Mouse (Mus musculus): ENCODE measurements around the gene Gpr3.

Gpr3 gene

DNA sequence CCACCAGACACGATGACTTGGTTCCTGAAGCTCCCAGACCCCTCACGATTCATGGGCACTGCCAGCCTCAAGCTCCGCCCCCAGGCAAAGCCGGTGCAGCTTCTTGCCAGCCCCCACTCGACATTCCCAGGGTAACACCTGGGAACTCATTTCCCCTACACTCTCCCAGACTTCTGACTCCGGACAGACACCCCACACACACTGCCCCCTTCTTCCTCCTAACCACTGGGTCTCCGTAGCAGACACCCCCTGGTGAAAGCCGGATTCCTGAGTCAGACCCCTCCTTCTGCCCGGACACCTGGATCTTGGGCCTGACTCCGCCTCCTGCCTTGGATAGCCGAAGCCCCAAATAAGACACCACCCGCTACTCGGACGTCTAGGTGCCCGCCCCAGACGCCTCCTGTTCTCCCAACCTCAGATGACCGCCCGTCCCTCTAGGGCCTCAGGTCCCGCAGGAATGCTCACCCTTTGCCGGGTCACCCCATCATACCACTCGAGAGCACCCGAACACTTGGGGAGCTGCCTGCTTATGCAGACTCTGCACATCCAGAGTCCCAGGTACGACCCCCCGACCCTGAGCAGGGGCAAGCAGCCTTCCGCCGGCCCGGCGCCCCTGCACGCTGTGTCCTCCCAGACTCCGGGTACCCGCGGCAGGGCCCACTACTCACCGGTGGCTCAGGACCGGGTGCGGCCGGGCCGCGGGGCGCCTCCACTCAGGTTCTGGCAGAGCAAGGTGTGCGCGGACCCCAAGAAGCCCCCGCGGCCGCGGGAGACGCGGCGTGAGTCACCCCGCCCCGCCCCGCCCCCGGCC is at the start of gene Gpr3, which contains the start of gene Cd164l2:
Gene Gpr3, minus strand, starts transcription at position 786 of the 811 bp plus-strand sequence.
Gene Cd164l2, plus strand, starts transcription at position 381 of the 811 bp plus-strand sequence.
- no peak for DNase-seq (ENCODE audit: low read depth, low spot score)

DNA sequence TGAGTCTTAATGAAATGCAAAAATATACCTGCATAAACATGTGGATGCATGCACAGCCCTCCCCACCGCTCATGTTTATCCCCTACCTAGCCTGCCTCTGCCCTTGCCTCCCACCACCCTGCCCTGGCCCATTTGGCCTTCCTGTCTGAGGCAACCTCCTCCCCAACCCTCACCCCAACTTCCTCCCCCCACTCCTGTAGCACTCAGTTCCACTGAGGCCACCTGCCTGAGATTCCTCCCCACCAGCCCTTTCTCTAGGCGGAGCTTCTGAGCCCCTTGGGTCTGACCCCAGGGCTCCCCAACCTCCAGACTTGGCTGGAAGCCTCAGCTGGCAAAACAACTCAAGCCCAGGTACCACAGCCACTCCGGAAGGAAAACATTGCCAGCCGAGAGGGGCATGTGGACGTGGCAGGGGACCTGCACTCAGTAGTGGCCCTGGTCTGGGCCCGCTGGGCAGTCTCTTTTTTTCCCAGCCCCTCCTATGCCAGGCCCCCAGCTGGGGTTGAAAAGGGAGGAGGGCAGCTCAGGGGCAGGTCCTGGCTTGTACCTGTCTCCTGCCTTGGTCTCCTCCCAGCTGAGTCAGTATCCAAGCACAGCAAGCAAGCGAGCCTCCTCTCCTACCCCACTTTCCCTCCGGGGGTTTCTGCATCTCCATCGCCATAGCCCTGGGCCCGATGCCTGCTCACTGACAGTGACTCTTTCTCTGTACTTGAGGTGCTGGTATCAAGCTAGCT is 49.5 kb upstream of the Gpr3 start:
- DNase-seq (ENCODE audit: low read depth, low spot score) = no peak

DNA sequence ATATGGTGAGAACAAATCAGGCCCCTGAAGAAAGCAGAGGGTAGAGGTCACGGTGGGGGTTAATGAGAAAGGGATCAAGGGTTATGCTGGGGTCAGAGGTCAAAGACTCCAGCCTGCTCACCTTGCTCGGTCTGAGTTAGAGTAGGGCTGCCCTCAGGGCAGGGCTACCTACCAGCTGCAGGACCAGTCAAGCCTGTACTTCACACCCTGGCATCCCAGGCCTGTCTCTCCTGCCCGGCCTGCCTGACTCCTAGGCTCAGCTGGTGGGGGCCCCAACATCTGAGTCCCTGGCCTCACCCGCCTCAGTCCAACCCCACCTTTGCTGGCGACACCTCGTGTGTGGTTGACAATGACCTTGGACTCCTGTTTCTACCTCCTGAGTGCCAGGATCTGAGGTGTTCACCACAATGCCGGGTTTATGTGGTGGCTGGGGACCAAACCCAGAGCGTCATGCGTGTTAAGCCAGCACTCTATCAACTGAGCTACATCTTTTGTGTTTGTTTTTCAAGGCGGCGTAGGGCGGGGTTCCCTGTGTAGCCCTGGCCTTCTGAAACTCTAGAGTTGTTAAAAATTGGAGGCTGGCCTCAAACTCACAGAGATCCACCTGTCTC is 45.6 kb upstream of the Gpr3 start:
- no peak for DNase-seq (ENCODE audit: low read depth, low spot score)

DNA sequence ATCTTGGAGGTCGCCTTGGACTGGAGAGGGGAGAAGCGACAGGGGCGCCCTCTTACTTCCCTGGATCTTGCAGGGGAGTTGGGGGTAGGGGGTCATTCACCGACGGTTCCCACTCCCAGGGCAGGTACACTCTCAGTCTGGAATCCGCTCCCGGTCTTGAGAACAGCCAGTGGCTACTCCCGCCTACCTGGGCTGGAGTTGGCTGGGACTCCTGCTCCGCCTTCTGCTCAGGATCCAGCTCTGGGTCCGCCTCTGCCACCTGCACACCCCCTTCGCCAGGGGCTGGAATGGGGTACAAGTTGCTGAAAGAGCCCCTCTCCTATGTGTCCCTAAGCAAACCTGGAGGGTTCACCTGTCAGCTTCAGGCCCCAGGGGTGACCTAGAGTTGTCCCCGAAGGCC is 44.9 kb upstream of the Gpr3 start:
- no peak for DNase-seq (ENCODE audit: low read depth, low spot score)

DNA sequence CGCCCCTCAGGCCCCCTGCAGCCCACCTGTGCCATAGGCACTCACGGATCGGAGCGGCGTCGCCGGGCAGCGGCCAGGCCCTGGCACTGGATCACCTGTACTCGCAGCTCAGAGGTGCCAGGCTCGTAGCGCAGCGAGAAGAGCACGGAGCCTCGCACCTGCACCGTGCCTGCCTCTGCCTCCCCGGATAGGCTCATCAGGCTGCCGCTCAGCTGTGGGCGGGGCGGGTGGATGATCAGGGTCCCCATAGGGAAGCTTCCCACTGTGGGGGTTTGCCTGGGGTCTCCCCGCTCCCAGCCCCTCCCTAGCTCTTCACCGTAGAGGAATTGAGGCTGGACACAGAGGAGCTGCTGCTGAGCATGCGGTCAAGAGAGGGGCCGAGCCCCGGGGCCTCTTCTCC is 44.5 kb upstream of the Gpr3 start:
- no peak for DNase-seq (ENCODE audit: low read depth, low spot score)

DNA sequence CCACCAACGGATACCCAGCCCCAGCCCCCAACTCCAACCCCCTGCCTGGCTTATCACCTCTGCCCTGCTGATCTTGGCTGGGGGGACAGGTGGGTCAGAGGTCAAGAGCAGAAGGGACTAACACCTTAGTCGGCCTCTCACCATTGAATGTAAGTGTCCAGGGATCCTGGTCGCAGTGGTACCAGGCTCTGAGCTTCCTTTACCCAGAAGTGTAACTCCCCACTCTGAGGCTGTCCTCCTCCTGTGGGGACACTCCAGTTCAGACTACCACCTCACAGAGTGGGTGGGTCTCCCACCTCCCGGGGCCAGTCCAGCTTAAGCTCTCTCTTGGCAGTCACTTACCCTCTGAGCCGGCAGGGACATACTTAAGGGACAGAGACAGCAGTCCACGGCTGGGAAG is 43.1 kb upstream of the Gpr3 start:
- DNase-seq (ENCODE audit: low read depth, low spot score) = no peak

DNA sequence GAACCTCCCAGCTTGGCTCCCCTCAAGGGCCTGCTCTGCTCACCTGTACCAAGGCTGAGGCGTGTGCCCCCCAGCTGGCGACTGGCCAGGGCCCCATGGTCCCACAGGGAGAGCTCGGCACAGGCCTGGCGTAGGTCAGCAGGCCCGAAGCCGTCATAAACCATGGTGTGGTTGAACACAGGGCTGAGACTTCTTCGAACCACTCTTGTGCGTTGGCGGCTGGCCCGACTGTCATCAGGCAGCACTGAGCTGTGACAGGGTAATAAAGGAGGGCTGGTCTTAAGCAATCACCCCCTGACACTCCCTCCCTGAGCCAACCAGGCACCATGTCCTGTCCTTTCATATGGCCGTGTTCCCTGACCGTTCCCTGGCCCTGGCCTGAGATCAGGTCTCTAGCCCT is 41.1 kb upstream of the Gpr3 start:
- no peak for DNase-seq (ENCODE audit: low read depth, low spot score)

DNA sequence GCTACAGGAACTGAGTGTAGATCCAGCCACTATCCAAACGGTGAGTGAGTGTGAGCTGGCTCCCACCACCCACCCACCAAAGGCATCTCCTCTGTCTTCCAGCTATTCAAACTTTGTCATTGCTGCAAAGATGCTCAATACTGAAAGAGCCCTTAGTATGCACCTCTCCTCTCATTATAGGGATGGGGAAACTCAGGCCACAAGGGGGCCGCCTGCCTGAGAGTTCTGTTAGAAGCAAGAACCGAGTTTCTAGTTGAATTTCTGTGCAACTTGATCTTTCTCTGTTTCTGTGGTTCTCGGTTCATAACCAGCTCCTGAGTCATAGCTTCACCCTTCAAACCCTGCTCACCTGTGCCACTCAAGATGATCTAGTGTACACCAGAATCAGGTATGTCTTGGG is 39.8 kb upstream of the Gpr3 start:
- DNase-seq (ENCODE audit: low read depth, low spot score) = no peak

DNA sequence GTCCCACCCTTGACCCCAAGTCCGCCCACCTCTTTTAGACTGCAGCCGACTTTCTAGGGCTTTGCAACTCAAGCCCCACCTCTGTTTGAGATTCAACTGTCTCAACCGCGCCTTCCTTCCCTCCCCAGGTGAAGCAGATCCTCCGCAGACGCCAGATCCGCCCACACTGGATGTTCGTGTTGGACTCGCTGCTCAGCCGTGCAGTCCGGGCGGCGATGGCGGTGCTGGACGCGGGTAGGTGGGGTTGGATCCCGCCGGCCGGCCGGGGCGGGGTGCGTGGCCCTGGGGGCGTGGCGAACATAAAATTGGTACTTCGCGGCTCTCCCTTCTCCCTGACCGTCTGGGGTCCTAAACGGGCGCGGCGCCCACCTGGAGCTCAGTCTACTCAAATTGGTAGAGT is 38.9 kb upstream of the Gpr3 start:
- no peak for DNase-seq (ENCODE audit: low read depth, low spot score)

DNA sequence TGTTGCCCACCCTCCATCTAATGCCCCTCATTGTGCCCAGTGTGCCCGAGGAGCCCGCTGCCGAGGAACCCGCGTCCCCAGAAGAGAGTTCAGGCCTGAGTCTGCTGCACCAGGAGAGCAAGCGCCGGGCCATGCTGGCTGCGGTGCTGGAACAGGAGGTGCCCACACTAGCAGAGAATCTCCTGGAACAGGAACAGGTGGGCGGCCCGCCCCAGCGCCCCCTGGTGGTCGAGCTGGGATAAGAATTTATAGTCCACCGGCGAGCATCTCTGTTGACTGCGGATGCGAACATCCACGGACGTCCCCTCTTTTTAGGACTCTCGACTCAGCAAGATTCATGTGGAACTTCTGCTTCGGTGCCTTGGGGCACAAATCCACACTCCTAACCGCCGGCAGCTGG is 38.3 kb upstream of the Gpr3 start:
- no peak for DNase-seq (ENCODE audit: low read depth, low spot score)

DNA sequence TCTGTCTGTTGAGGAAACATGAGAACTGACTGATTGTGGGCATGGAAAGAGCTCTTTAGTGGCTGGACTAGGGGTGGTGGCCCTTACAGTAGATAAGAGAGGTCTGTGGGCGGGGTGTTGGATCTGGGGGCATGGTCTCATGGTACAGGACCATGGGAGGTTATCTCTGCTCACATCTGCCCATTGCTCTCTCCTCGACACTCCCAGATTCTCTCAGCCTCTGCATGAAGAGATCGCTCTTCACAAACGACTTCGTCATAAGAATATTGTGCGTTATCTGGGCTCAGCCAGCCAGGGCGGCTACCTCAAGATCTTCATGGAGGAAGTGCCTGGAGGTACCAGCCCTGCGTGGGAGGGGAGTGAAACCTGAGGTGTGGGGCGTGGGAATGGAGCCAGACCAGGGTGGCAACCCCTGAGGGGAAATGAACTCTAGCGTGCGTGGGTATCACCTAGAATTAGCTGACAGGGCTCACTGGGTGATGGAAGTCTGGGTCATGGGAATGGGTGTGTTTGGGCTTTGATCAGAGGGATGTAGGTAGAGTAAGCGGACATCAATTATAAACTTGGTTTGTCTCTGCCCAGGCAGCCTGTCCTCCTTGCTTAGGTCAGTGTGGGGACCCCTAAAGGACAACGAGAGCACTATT is 35.6 kb upstream of the Gpr3 start:
- DNase-seq (ENCODE audit: low read depth, low spot score) = no peak

DNA sequence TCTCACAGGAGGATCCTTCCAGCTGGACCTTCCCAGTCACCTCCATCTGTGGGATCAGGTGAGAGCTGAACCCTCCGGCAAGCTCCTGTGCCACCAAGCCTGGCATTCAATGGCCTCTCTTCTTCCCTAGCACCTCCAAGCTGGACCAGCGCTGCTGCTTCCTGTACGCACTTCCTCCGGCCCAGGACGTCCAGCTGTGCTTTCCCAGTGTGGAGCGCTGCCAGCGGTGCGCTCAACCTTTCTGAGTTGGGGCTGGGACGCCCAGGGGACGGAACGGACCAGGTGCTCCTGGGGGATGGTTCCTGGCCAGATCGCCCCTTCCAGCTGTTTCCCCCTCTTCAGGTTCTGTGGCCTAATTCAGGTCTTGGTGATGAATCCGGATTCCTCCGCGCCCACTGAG is 34.7 kb upstream of the Gpr3 start:
- no peak for DNase-seq (ENCODE audit: low read depth, low spot score)

DNA sequence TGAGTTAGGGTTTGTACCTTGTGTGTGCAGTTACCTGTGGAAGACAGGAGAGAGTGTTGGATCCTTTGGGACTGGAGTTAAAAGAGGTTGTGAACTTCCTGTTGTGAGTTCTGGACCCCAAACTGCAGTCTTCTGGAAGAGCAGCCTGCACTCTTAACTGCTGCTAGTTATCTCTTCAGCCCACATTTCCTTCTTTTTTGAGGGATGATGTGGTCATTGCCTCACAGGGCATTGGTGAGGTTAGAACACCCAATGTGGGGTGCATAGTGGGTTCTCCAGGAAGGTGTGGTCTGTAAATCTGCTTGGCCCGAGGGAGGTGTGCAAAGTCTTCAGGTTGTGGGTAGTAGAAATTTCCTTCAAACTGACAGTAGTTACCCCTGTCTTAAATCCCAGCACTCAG is 32.0 kb upstream of the Gpr3 start:
- DNase-seq (ENCODE audit: low read depth, low spot score) = no peak

DNA sequence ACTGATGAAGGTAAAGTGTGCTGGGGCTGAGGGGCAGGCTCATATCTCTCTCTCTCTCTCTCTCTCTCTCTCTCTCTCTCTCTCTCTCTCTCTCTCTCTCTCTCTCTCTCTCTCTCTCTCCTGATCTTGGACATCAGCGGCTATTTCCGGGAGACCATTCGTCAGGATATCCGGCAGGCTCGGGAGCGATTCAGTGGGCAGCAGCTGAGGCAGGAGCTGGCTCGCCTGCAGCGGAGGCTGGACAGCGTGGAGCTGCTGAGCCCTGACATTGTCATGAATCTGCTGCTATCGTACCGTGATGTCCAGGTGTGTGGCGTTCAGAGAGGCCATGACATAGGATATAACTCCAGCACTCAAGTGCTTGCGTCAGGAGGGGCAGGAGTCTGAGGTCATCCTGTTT is 31.2 kb upstream of the Gpr3 start:
- DNase-seq (ENCODE audit: low read depth, low spot score) = no peak

DNA sequence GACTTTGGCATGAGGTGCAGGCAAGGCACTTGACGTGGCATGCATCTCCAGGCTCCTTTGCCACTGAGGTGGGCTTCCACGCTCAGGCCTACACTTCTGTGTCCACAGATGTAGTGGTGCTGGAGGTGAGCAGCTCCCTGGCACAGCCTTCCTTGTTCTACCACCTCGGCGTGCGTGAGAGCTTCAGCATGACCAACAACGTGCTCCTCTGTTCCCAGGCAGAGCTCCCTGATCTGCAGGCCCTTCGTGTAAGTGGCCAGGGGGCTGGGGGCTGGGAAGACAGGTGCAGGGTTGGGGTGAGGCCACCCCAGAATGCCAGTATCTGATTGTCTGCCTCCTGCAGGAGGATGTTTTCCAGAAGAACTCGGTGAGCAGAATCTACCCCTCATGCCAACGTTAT is 30.4 kb upstream of the Gpr3 start:
- no peak for DNase-seq (ENCODE audit: low read depth, low spot score)

DNA sequence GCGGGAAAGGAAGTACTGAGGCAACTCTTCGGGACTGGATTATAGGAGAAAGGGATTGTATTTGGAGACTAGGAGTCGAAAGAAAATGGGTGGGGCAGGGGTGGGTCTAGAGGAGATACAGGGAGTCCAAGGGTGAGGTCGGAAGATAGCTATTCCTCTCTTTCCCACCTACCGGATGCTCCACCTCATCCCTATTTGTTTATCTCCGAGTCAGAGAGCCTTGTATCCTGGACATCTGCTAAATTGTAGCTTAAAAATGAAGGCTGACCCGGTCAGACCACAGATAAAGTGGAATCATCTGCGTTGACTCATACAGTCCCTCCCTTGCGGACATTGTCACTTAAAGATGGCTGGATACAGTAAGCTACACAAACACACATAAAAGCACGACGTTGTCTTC is 29.6 kb upstream of the Gpr3 start:
- no peak for DNase-seq (ENCODE audit: low read depth, low spot score)

DNA sequence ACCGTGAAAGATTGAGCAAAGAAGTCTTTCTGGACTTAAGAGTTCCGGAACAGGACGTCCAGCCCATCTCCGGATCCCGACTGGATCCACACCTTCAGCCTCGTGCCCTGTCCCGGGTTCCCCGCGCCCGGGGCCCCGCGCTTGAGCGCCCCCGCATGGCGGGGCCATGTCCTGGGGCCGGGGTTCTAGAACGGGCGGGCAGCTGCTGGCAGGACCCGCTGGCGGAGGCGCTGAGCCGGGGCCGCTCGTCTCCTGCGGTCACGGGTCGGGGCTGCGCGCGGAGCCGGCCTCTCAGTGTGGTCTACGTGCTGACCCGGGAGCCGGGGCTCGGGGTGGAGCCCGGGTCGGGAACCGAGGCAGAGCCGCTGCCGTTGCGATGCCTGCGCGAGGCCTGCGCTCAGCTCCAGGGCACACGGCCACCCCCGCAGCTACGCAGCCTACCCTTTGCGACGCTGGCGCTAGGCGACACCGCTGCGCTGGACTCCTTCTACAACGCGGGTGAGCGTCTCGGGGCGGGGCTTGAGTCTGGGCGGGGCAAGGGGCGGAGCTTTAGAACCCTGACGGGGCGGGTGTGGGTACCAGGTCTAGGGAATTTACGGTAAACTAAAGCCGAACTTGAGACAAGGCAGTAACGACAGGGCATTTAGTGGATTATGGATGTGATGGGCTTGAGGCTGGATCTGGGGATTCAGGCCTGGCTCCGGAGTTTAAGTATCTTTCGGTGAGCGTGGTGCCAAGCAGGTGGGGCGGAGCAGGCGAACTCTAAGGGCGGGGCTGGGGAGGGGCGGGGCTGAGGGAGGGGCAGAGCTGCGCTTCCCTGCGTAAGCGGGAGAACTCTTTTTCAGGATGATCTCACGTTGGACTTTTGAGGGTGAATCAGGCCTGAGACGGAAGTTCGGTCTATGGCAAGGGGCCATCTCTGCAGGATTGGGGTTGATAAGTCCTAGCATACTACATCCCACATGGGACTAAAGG is 28.9 kb upstream of the Gpr3 start:
- DNase-seq (ENCODE audit: low read depth, low spot score) = peak; percentile 78

DNA sequence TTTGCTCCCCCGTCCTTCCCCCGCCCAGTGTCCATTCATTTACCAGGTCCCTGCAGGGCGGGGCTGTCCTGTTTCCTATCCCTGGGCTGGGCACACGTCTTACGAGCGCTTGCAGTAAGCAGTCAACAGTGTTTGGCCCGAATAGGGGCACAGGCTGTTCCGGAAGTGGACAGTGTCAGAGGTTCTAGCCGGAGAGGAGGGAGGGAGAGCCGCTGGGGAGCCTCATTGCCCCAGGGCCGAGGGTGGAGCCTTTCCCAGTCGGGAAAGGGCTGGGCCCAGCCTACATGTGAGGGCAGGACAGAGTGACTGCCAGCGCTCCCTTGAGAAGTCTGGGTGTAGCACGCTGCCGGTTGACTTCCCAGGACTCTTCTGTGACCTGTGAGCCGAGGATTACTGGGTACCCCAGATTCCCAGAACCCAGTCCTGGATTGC is 28.2 kb upstream of the Gpr3 start, which contains the start of gene Map3k6:
Gene Map3k6, plus strand, starts transcription at position 329 of the 432 bp plus-strand sequence.
- DNase-seq (ENCODE audit: low read depth, low spot score) = no peak

DNA sequence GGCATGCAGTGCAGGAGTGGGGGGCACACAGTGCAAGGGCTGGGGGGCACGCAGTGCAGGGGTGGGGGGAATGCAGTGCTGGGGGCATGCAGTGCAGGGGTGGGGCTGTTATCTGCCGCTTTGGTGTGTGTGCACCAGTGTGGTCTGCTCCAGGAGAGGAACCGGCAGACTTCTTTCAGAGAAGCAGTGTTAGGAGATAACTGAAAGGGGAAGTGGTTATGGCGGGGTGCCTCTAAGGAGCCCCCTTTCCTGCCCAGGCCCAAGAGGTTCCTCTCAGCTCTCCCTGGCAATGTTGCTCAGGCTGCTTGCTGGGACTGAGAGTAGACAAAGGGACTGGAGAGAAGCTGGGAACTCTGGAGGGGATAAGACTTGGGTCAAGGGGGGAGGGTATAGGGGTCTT is 25.6 kb upstream of the Gpr3 start:
- DNase-seq (ENCODE audit: low read depth, low spot score) = no peak

DNA sequence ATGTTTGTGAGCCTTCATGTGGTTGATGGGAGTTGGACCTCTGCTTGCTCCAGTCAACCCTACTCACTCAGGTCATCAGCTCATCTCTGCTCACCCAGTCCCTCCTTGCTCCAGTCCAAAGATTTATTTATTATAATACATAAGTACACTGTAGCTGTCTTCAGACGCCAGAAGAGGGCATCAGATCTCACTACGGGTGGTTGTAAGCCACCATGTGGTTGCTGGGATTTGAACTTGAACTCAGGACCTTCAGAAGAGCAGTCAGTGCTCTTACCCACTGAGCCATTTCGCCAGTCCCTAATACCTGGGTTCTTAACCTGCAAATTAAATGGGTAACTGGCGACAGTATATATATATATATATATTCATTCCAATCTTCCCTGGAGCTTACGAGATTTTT is 23.1 kb upstream of the Gpr3 start:
- no peak for DNase-seq (ENCODE audit: low read depth, low spot score)

DNA sequence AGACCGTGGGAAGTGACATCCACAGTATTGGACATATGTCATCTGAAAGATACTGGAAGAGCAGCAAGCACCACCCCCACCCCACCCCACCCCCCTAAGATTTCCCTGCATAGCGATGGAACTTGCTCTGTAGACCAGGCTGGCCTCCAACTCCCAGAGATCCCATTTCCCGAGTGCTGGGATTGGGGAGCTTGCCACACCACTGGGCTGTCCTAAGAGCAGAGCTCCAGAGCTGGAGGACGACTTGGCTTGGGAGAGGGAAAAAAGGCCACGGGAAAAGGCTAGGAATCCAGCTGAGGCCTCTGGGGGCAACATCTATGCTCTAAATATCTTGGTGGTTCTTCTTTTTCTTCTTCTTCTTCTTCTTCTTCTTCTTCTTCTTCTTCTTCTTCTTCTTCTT is 22.4 kb upstream of the Gpr3 start:
- DNase-seq (ENCODE audit: low read depth, low spot score) = no peak

Data from telencephalon, adult 2 months (tissue).